Mouse (Mus musculus): ENCODE measurements around the gene Naaladl2.

DNA sequence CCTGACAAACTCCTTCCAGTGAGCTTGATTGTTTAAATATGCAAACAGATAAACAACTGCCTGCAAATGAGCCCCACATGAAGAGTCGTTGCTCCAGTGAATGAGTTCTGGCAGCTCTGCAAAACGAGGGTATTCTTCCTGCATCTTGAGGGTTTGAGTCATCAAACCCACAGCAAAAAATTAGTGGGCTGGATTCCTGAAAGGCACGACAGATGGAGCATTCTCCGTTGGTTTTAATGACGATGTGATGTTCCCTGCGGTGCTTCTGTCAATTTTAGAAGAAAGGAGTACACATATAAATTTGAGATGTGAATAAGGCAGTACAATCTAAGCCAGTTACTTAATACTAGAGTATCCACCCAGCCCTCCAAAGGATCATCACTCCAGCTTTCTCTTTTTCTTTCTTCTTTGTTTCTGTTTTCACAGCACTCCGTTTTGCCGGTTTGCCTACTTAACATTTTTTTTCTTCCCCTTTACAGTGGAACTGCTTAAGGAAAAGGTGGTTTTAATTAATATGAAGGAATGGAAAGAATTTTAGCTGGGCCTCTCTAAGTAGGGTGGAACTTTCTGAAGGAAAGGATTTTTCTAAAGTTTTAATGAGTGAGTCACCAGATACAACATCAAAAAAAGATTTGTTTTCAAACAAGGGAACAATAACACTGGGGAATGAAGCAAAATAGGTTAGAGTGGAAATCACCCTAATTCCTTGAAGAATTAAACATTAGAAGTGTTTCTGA, 1.1 kb upstream of the Naaladl2 start:
- TF ChIP-seq NANOG (IDR thresholded peaks at IDR 0.05; ENCODE audit: borderline replicate concordance, low read length) (no peak), CTCF (conservative IDR thresholded peaks at IDR 0.05; ENCODE audit: low read length) (no peak), POU5F1 (IDR thresholded peaks at IDR 0.05; ENCODE audit: borderline replicate concordance, low read length) (no peak)
